Mouse (Mus musculus) CH12.LX (cell line): Measurements from ENCODE around the gene Slc9a2. TPM values are rescaled to one million over a fixed set of nuclear protein-coding genes. Genes with fewer than 3 reads are reported as not detected.

Experiments used
- DNase-seq: peaks from one replicate; pipeline ENCODE4 v3.0.0-alpha.2; 2013; ENCODE audit errors: extremely low read depth
- H3K27ac ChIP-seq: 2 replicates; pipeline ENCODE4 v1.5.1; 2012; ENCODE audit warnings: low read depth, mild to moderate bottlenecking, control low read depth, moderate library complexity; ENCODE audit not compliant: insufficient read depth
- H3K27me3 ChIP-seq: replicated peaks from 2 replicates; pipeline ENCODE3; 2012; ENCODE audit warnings: inconsistent platforms
- H3K36me3 ChIP-seq, 2 experiments: replicated peaks in 1 of 2; 2 replicates each; pipeline versions ENCODE3 to v1.6.1; 2012; ENCODE audit warnings: inconsistent platforms in 1 of 2, low read length in 1 of 2, mild to moderate bottlenecking in 1 of 2, mixed read lengths in 1 of 2, moderate library complexity in 1 of 2; ENCODE audit not compliant: control insufficient read depth in 1 of 2, insufficient read depth in 1 of 2
- H3K4me1 ChIP-seq, 2 experiments: 2 replicates each; pipeline ENCODE4 v1.6.1; 2012; ENCODE audit warnings: inconsistent platforms in 1 of 2, moderate library complexity in 1 of 2; ENCODE audit not compliant: insufficient read depth in 2 of 2, control insufficient read depth in 1 of 2
- H3K4me2 ChIP-seq: 2 replicates; pipeline ENCODE4 v1.6.1; 2012; ENCODE audit warnings: low read depth, mild to moderate bottlenecking, control low read depth; ENCODE audit not compliant: poor library complexity, insufficient read depth, severe bottlenecking
- H3K4me3 ChIP-seq, 3 experiments: fragments of 150-350 bp in 1 of 3; sonication (generic) in 1 of 3; replicated peaks in 1 of 3; 2 replicates each; pipeline versions ENCODE3 to v1.5.1; 2011 to 2012; ENCODE audit warnings: low read depth in 2 of 3, low read length in 2 of 3, mild to moderate bottlenecking in 2 of 3, moderate library complexity in 2 of 3, control low read depth in 1 of 3, improper control_type of control experiment in 1 of 3, inconsistent platforms in 1 of 3, mixed read lengths in 1 of 3; ENCODE audit not compliant: poor library complexity in 1 of 3
- H3K79me2 ChIP-seq: replicated peaks from 2 replicates; pipeline ENCODE4 v1.6.1; 2012; ENCODE audit warnings: mild to moderate bottlenecking, moderate library complexity; ENCODE audit not compliant: control insufficient read depth, poor library complexity, insufficient read depth, severe bottlenecking; ENCODE audit errors: extremely low read depth
- H3K9ac ChIP-seq: 2 replicates; pipeline ENCODE4 v1.6.1; 2012; ENCODE audit warnings: low read depth, mild to moderate bottlenecking, control low read depth, moderate library complexity; ENCODE audit not compliant: insufficient read depth
- H3K9me3 ChIP-seq: replicated peaks from 2 replicates; pipeline ENCODE3; 2012; ENCODE audit warnings: low read length, inconsistent platforms, mixed read lengths
- BHLHE40 ChIP-seq: IDR thresholded peaks from 2 replicates; pipeline ENCODE4 v1.6.1; 2011; ENCODE audit warnings: mild to moderate bottlenecking, low read depth, low read length, improper control_type of control experiment
- CHD1 ChIP-seq: IDR thresholded peaks from 2 replicates; pipeline ENCODE4 v1.6.1; 2012; ENCODE audit warnings: low read depth, low read length, improper control_type of control experiment, inconsistent platforms
- CTCF ChIP-seq, 2 experiments: IDR thresholded peaks in 1 of 2; conservative IDR thresholded peaks in 1 of 2; 2 replicates each; pipeline ENCODE4 v1.5.1; 2011 to 2012; ENCODE audit warnings: low read depth in 2 of 2, low read length in 2 of 2, improper control_type of control experiment in 1 of 2, inconsistent platforms in 1 of 2, mild to moderate bottlenecking in 1 of 2, moderate library complexity in 1 of 2
- E2F4 ChIP-seq: IDR thresholded peaks from 2 replicates; pipeline ENCODE4 v1.6.1; 2011; ENCODE audit warnings: low read depth, low read length, improper control_type of control experiment; ENCODE audit not compliant: insufficient replicate concordance
- ETS1 ChIP-seq: conservative IDR thresholded peaks from 2 replicates; pipeline ENCODE4 v1.6.1; 2012; ENCODE audit warnings: low read depth, mild to moderate bottlenecking, inconsistent platforms, low read length, improper control_type of control experiment, moderate library complexity
- GABPA ChIP-seq: IDR thresholded peaks from 2 replicates; pipeline ENCODE4 v1.6.1; 2012; ENCODE audit warnings: low read depth, low read length, improper control_type of control experiment, inconsistent platforms; ENCODE audit not compliant: insufficient replicate concordance
- HCFC1 ChIP-seq: IDR thresholded peaks from 2 replicates; pipeline ENCODE4 v1.6.1; 2012; ENCODE audit warnings: low read depth, mild to moderate bottlenecking, inconsistent platforms, low read length, improper control_type of control experiment
- JUN ChIP-seq: IDR thresholded peaks from 2 replicates; pipeline ENCODE4 v1.6.1; 2011; ENCODE audit warnings: low read depth, mild to moderate bottlenecking, low read length, improper control_type of control experiment, moderate library complexity; ENCODE audit not compliant: insufficient read depth
- JUND ChIP-seq: conservative IDR thresholded peaks from 2 replicates; pipeline ENCODE4 v1.6.1; 2011; ENCODE audit warnings: low read depth, low read length, improper control_type of control experiment
- KAT2A ChIP-seq: IDR thresholded peaks from 2 replicates; pipeline ENCODE4 v1.6.1; 2012; ENCODE audit warnings: low read length, improper control_type of control experiment, inconsistent platforms; ENCODE audit not compliant: insufficient replicate concordance
- MAZ ChIP-seq: IDR thresholded peaks from 2 replicates; pipeline ENCODE4 v1.6.1; 2012; ENCODE audit warnings: low read depth, mild to moderate bottlenecking, inconsistent platforms, low read length, improper control_type of control experiment, moderate library complexity
- MEF2A ChIP-seq: IDR thresholded peaks from 2 replicates; pipeline ENCODE4 v1.6.1; 2014; ENCODE audit warnings: low read depth, mild to moderate bottlenecking, inconsistent platforms, low read length, improper control_type of control experiment, borderline replicate concordance
- MXI1 ChIP-seq: IDR thresholded peaks from 2 replicates; pipeline ENCODE4 v1.6.1; 2011; ENCODE audit warnings: mild to moderate bottlenecking, low read depth, low read length, improper control_type of control experiment
- MYC ChIP-seq: IDR thresholded peaks from 2 replicates; pipeline ENCODE4 v1.6.1; 2011; ENCODE audit warnings: low read depth, mild to moderate bottlenecking, improper control_type of control experiment, low read length
- NELFE ChIP-seq: IDR thresholded peaks from 2 replicates; pipeline ENCODE4 v1.6.1; 2011; ENCODE audit warnings: low read depth, low read length, improper control_type of control experiment
- NRF1 ChIP-seq: IDR thresholded peaks from 2 replicates; pipeline ENCODE4 v1.6.1; 2014; ENCODE audit warnings: low read depth, mild to moderate bottlenecking, inconsistent platforms, low read length, improper control_type of control experiment, moderate library complexity
- PAX5 ChIP-seq: IDR thresholded peaks from 2 replicates; pipeline ENCODE4 v1.6.1; 2012; ENCODE audit warnings: low read length, inconsistent platforms, mixed read lengths
- POLR2A ChIP-seq: IDR thresholded peaks from 2 replicates; pipeline ENCODE4 v1.6.1; 2011; ENCODE audit warnings: low read depth, mild to moderate bottlenecking, improper control_type of control experiment, low read length
- POLR2AphosphoS2 ChIP-seq: IDR thresholded peaks from 2 replicates; pipeline ENCODE4 v1.6.1; 2011; ENCODE audit warnings: low read depth, low read length, improper control_type of control experiment
- RCOR1 ChIP-seq: conservative IDR thresholded peaks from 2 replicates; pipeline ENCODE4 v1.6.1; 2012; ENCODE audit warnings: low read depth, mild to moderate bottlenecking, inconsistent platforms, low read length, improper control_type of control experiment
- SIN3A ChIP-seq: IDR thresholded peaks from 2 replicates; pipeline ENCODE4 v1.6.1; 2012; ENCODE audit warnings: low read length, improper control_type of control experiment, inconsistent platforms
- SMC3 ChIP-seq: IDR thresholded peaks from 2 replicates; pipeline ENCODE4 v1.6.1; 2011; ENCODE audit warnings: low read depth, low read length, improper control_type of control experiment
- TCF12 ChIP-seq: IDR thresholded peaks from 2 replicates; pipeline ENCODE4 v1.6.1; 2014; ENCODE audit warnings: low read depth, mild to moderate bottlenecking, inconsistent platforms, low read length, improper control_type of control experiment
- UBTF ChIP-seq: IDR thresholded peaks from 2 replicates; pipeline ENCODE4 v1.6.1; 2012; ENCODE audit warnings: low read depth, mild to moderate bottlenecking, inconsistent platforms, low read length, improper control_type of control experiment, moderate library complexity
- ZC3H11A ChIP-seq: IDR thresholded peaks from 2 replicates; pipeline ENCODE4 v1.6.1; 2012; ENCODE audit warnings: low read depth, mild to moderate bottlenecking, inconsistent platforms, low read length, improper control_type of control experiment
- ZKSCAN1 ChIP-seq: IDR thresholded peaks from 2 replicates; pipeline ENCODE4 v1.6.1; 2012; ENCODE audit warnings: low read depth, inconsistent platforms, low read length, improper control_type of control experiment, borderline replicate concordance
- ZMIZ1 ChIP-seq: IDR thresholded peaks from 2 replicates; pipeline ENCODE4 v1.6.1; 2012; ENCODE audit warnings: low read depth, mild to moderate bottlenecking, inconsistent platforms, low read length, improper control_type of control experiment
- ZNF384 ChIP-seq: IDR thresholded peaks from 2 replicates; pipeline ENCODE4 v1.6.1; 2012; ENCODE audit warnings: low read depth, low read length, improper control_type of control experiment, inconsistent platforms
- dilution Hi-C: fragments of 300-500 bp; cut with MboI; formaldehyde crosslinking; loops from 2 replicates; pipeline ENCODE4 v1.14.3; 2020; ENCODE audit warnings: low sequenced_read_pairs; ENCODE audit not compliant: extremely low pct_unique_long_range_greater_than_20kb, extremely low pct_ligation_motif_present
- in situ Hi-C: fragments of 300-500 bp; cut with MboI; formaldehyde crosslinking; loops from 3 replicates; pipeline ENCODE4 v1.14.3; 2019; ENCODE audit warnings: low sequenced_read_pairs, low pct_ligation_motif_present, low pct_unique_long_range_greater_than_20kb, mixed read lengths
- polyA plus RNA-seq: library from polyadenylated mRNA; unstranded; fragments of >175 nt; gene quantifications from 2 replicates; pipeline ENCODE4 v1.2.1, GENCODE M21; 2012; ENCODE audit warnings: low read depth; ENCODE audit not compliant: insufficient read length
- total RNA-seq, 2 experiments: library from RNA; depleted of rRNA; stranded (reverse); fragments of 300-350 nt in 1 of 2; fragments of >200 nt in 1 of 2; gene quantifications; 2 replicates each; pipeline ENCODE4 v1.2.3; 2012 to 2014

Slc9a2 gene
- not detected in 2 replicates for total RNA-seq (2012; rRNA removed)
- not detected in 2 replicates for total RNA-seq (2014; rRNA removed)
- not detected in 2 replicates for polyA plus RNA-seq

DNA sequence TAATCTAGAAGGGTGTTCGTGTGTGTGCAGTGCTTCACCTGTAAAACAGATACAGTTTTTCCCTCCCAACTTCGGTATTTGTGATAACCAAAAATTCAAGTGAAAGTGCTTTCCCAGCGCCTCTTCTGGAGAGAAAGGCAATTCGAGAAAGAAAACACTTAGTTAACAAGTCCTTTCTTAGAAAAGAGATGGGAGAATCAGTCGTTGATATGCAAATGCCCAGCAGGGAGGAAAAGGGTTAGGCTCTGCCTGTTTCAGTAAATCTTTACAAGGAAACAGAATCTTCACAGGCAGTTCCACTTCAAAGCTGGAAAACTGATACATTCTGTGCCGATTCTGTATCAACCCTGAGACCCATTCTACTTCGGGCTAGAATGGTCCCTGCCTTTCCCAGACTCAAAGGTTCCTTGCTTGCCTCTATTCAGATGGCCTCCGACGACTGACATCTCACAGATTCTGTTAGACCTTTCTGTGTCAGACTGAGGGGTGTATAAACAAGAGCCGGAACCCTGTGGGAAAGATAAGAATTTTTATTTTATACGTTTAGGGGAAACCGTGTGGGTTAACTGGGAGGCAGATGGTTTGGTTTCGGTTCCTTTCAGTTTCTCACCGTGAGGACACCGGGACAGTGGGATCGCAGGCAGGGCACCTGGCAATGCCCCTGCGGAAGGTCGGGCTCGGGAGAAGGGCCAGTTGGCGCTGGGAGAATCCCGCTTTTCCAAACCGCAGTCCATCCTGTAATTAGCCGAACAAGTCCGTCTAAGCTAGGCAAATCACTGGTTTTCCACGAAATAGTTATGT, at the start of gene Slc9a2:
TSS of gene Slc9a2 (plus strand) at position 508 of the 801 bp plus-strand sequence.
- no peaks in the 10 kb centered on the region for H3K79me2 ChIP-seq
- no peak within 1 kb of the TSS for H3K9ac ChIP-seq
- no peak within 1 kb of the TSS for H3K4me3 ChIP-seq
- no peaks in the 10 kb centered on the region for H3K27me3 ChIP-seq
- TF ChIP-seq MXI1 = no peak
- TF ChIP-seq MAZ = no peak
- TF ChIP-seq ZKSCAN1 = no peak
- no peak for TF ChIP-seq MEF2A
- no peak for TF ChIP-seq POLR2AphosphoS2
- TF ChIP-seq CHD1 = no peak
- TF ChIP-seq TCF12 = no peak
- TF ChIP-seq UBTF = no peak
- TF ChIP-seq MYC = no peak
- TF ChIP-seq NRF1 = no peak
- TF ChIP-seq GABPA = no peak
- no peak for TF ChIP-seq POLR2A
- TF ChIP-seq JUND = no peak
- no peak for TF ChIP-seq NELFE
- TF ChIP-seq, all 38 proteins: peak for 0
- Histone ChIP-seq H3K27ac (no peak within 1 kb of the TSS), H3K36me3 (no peaks in the 10 kb centered on the region), H3K4me2 (no peak within 1 kb of the TSS), H3K4me1 (no peaks in the 10 kb centered on the region), H3K9me3 (peaks cover 17% of the 10 kb centered on the region)
- in situ Hi-C loops = no loop called here
- dilution Hi-C loops = no loop called here
- DNase-seq = no peak

- Histone ChIP-seq H3K36me3 (no peaks in the 10 kb centered on the region), H3K79me2 (no peaks in the 10 kb centered on the region), H3K9ac (no peak overlapping the region), H3K4me2 (no peak overlapping the region), H3K27ac (no peak overlapping the region), H3K4me3 (no peak overlapping the region), H3K4me1 (no peaks in the 10 kb centered on the region), H3K27me3 (no peaks in the 10 kb centered on the region), H3K9me3 (no peaks in the 10 kb centered on the region)
- DNase-seq = no peak
- TF ChIP-seq E2F4 = no peak
- TF ChIP-seq RCOR1 = no peak
- TF ChIP-seq GABPA = no peak
- no peak for TF ChIP-seq ZKSCAN1
- no peak for TF ChIP-seq SIN3A
- no peak for TF ChIP-seq KAT2A
- no peak for TF ChIP-seq SMC3
- no peak for TF ChIP-seq ZC3H11A
- TF ChIP-seq JUN = no peak
- no peak for TF ChIP-seq NELFE
- no peak for TF ChIP-seq ZNF384
- no peak for TF ChIP-seq HCFC1
- TF ChIP-seq ETS1 = no peak
- TF ChIP-seq PAX5 = no peak
- no peak for TF ChIP-seq CTCF (conservative IDR thresholded peaks at IDR 0.05 in 1 of 2, IDR thresholded peaks at IDR 0.05 in 1 of 2; ENCODE audit: low read depth in 2 of 2, low read length in 2 of 2)
- TF ChIP-seq ZMIZ1 = no peak
- TF ChIP-seq BHLHE40 = no peak
- dilution Hi-C loops = no loop called here
- in situ Hi-C loops = no loop called here
Measured at GRCm38 (mm10) chr1:40632407-40633062, 47.8 kb upstream of the Slc9a2 start.
